Mouse (Mus musculus) midbrain, postnatal 0 days (tissue): ENCODE data around the gene Gss. TPM values are rescaled to one million over a fixed set of nuclear protein-coding genes. Genes with fewer than 3 reads are reported as not detected.
A peak's percentile ranks its signal among the peaks of the same experiment; 100 is the strongest.
"Not testable (repeated sequence)": the region's sequence is repeated elsewhere in the genome, so short reads cannot be mapped to it uniquely, and the experiment has no call there.

Experiments
- ATAC-seq: fragments of 200-750 bp; cut with Nextera tagmentation; 2 replicates; pipeline ENCODE4 v1.8.0; 2017; ENCODE audit warnings: moderate number of reproducible peaks, mild to moderate bottlenecking, moderate TSS enrichment, moderate library complexity; ENCODE audit not compliant: low FRiP score
- DNase-seq: peaks from one replicate; pipeline ENCODE4 v3.0.0-alpha.2; 2015; ENCODE audit warnings: low spot score
- H3K27ac ChIP-seq: fragments of 300-500 bp; sonication (generic); 2 replicates; pipeline ENCODE4 v1.5.1; 2014; ENCODE audit warnings: low read depth, mild to moderate bottlenecking, low read length, mixed read lengths
- H3K27me3 ChIP-seq: fragments of 300-500 bp; sonication (generic); 2 replicates; pipeline ENCODE4 v1.6.1; 2014; ENCODE audit warnings: low read length, control low read depth, mixed read lengths; ENCODE audit not compliant: insufficient read depth
- H3K36me3 ChIP-seq: fragments of 300-500 bp; sonication (generic); 2 replicates; pipeline ENCODE4 v1.6.1; 2014; ENCODE audit warnings: low read length, control low read depth, mixed read lengths; ENCODE audit not compliant: insufficient read depth
- H3K4me1 ChIP-seq: fragments of 300-500 bp; sonication (generic); 2 replicates; pipeline ENCODE4 v1.6.1; 2014; ENCODE audit warnings: mild to moderate bottlenecking, control low read depth, antibody characterized with exemption, low read length, mixed read lengths; ENCODE audit not compliant: insufficient read depth
- H3K4me2 ChIP-seq: fragments of 300-500 bp; sonication (generic); 2 replicates; pipeline ENCODE4 v1.6.1; 2014; ENCODE audit warnings: low read depth, mild to moderate bottlenecking, low read length, mixed read lengths; ENCODE audit not compliant: poor library complexity, severe bottlenecking
- H3K4me3 ChIP-seq: fragments of 300-500 bp; sonication (generic); 2 replicates; pipeline ENCODE4 v1.5.1; 2014; ENCODE audit warnings: low read depth, mild to moderate bottlenecking, low read length, moderate library complexity
- H3K9ac ChIP-seq: fragments of 300-500 bp; sonication (generic); replicated peaks from 2 replicates; pipeline ENCODE4 v1.6.1; 2014; ENCODE audit warnings: mild to moderate bottlenecking, low read length, moderate library complexity, mixed read lengths; ENCODE audit not compliant: poor library complexity, severe bottlenecking
- H3K9me3 ChIP-seq: fragments of 300-500 bp; sonication (generic); 2 replicates; pipeline ENCODE4 v1.6.1; 2016; ENCODE audit warnings: low read length, control low read depth
- CTCF ChIP-seq: IDR thresholded peaks from 2 replicates; pipeline ENCODE4 v1.5.1; 2016; ENCODE audit warnings: antibody characterized with exemption, mild to moderate bottlenecking
- WGBS: fragments of 180-500 bp; shearing (Covaris S2); extraction: QIAGEN DNeasy Blood & Tissue Kit; methylation state at CpG from one replicate; pipeline ENCODE4 v1.1.7; 2014; 5-methylcytosine and 5-hydroxymethylcytosine counted together
- polyA plus RNA-seq: library from polyadenylated mRNA; unstranded; fragments of >200 nt; fragmentation: Nextera tagmentation; extraction: Ambion mirVana; gene quantifications from 2 replicates; pipeline ENCODE4 v1.2.1, GENCODE M21; 2015
- total RNA-seq: library from RNA; depleted of rRNA; stranded (reverse); fragments of >200 nt; gene quantifications from 2 replicates; pipeline ENCODE4 v1.2.3, GENCODE M21; 2014

The Gss gene
- total and polyA plus RNA-seq, 2 experiments from 2014 or later, result 11.6 to 12.9 TPM

- no peak overlapping the region for H3K4me3 ChIP-seq
- no peak overlapping the region for H3K27ac ChIP-seq
- no peak for ATAC-seq
- peaks cover 3% of the 10 kb centered on the region; the same call in 1 of the 2 replicates for H3K4me1 ChIP-seq
- no peak for TF ChIP-seq CTCF
- 58% methylated on average over 6 of the region's 6 CpGs for WGBS
- no peaks in the 10 kb centered on the region for H3K9me3 ChIP-seq
- no peak for DNase-seq
- no peaks in the 10 kb centered on the region for H3K36me3 ChIP-seq
- no peak overlapping the region for H3K4me2 ChIP-seq
- no peaks in the 10 kb centered on the region; the same call in 1 of the 2 replicates for H3K27me3 ChIP-seq
- H3K9ac ChIP-seq, result no peak overlapping the region
Measured at GRCm38 (mm10) chr2:155616971-155617370, 24.4 kb upstream of the Gss start.

- no peak for TF ChIP-seq CTCF
- H3K9ac ChIP-seq, result no peak overlapping the region
- H3K4me1 ChIP-seq, result peaks cover 3% of the 10 kb centered on the region; the same call in 1 of the 2 replicates
- no peaks in the 10 kb centered on the region for H3K36me3 ChIP-seq
- ATAC-seq (no peak), DNase-seq (no peak)
- H3K27ac ChIP-seq, result no peak overlapping the region
- WGBS, result 73% methylated on average over 8 of the region's 8 CpGs
- H3K4me2 ChIP-seq, result peak overlapping the region; percentile 28; the same call in 1 of the 2 replicates
- H3K9me3 ChIP-seq, result no peaks in the 10 kb centered on the region
- no peak overlapping the region for H3K4me3 ChIP-seq
- no peaks in the 10 kb centered on the region for H3K27me3 ChIP-seq
Measured at GRCm38 (mm10) chr2:155613953-155614352, 21.3 kb upstream of the Gss start.

- H3K9ac ChIP-seq, result no peak overlapping the region
- TF ChIP-seq CTCF, result no peak
- peak; percentile 66 for DNase-seq
Measured at GRCm38 (mm10) chr2:155613326-155613755, 20.7 kb upstream of the Gss start.

GRCm38 (mm10) chr2:155611834-155612550, 19.4 kb upstream of the Gss start:
- no peaks in the 10 kb centered on the region for H3K9me3 ChIP-seq
- H3K4me1 ChIP-seq, result peaks cover 3% of the 10 kb centered on the region; the same call in 1 of the 2 replicates
- H3K27ac ChIP-seq, result no peak overlapping the region
- H3K4me2 ChIP-seq, result no peak overlapping the region
- no peak overlapping the region for H3K9ac ChIP-seq
- TF ChIP-seq CTCF, result no peak
- H3K36me3 ChIP-seq, result no peaks in the 10 kb centered on the region
- H3K4me3 ChIP-seq, result no peak overlapping the region
- H3K27me3 ChIP-seq, result no peaks in the 10 kb centered on the region
- 86% methylated on average over 9 of the region's 9 CpGs for WGBS
- ATAC-seq, result no peak
- DNase-seq, result no peak

More at GRCm38 (mm10) chr2:155613326-155613755, 20.7 kb upstream of the Gss start:
- no peaks in the 10 kb centered on the region for H3K36me3 ChIP-seq
- H3K4me3 ChIP-seq, result peak overlapping the region; percentile 17
- H3K27ac ChIP-seq, result no peak overlapping the region
- H3K27me3 ChIP-seq, result no peaks in the 10 kb centered on the region
- 8% methylated on average over 20 of the region's 20 CpGs for WGBS
- no peaks in the 10 kb centered on the region for H3K9me3 ChIP-seq
- H3K4me2 ChIP-seq, result peak overlapping the region; percentile 28
- ATAC-seq, result peak; percentile 79
- H3K4me1 ChIP-seq, result peaks cover 3% of the 10 kb centered on the region; the same call in 1 of the 2 replicates

GRCm38 (mm10) chr2:155610978-155611377, 18.4 kb upstream of the Gss start, which contains the start of gene Myh7b:
Gene Myh7b, plus strand, starts transcription at chr2:155611212.
- Histone ChIP-seq H3K9ac (no peak within 1 kb of the TSS), H3K36me3 (no peaks in the 10 kb centered on the region), H3K4me2 (no peak within 1 kb of the TSS), H3K27me3 (no peaks in the 10 kb centered on the region), H3K9me3 (no peaks in the 10 kb centered on the region), H3K4me1 (peaks cover 3% of the 10 kb centered on the region; the same call in 1 of the 2 replicates), H3K4me3 (no peak within 1 kb of the TSS), H3K27ac (no peak within 1 kb of the TSS)
- DNase-seq (no peak), ATAC-seq (no peak)
- WGBS, result 30% methylated on average over 4 of the region's 4 CpGs
- TF ChIP-seq CTCF, result no peak

- H3K4me1 ChIP-seq, result no peaks in the 10 kb centered on the region
- TF ChIP-seq CTCF, result no peak
- H3K27me3 ChIP-seq, result no peaks in the 10 kb centered on the region
- H3K27ac ChIP-seq, result no peak overlapping the region
- H3K4me3 ChIP-seq, result no peak overlapping the region
- ATAC-seq (no peak), DNase-seq (no peak)
- H3K4me2 ChIP-seq, result no peak overlapping the region
- H3K9me3 ChIP-seq, result no peaks in the 10 kb centered on the region
- WGBS, result 85% methylated on average over 4 of the region's 4 CpGs
- no peak overlapping the region for H3K9ac ChIP-seq
- no peaks in the 10 kb centered on the region for H3K36me3 ChIP-seq
Measured at GRCm38 (mm10) chr2:155606360-155606759, 13.8 kb upstream of the Gss start.

GRCm38 (mm10) chr2:155605236-155605589, 12.6 kb upstream of the Gss start:
- not testable (repeated sequence) for H3K4me1 ChIP-seq, H3K27me3 ChIP-seq, DNase-seq, H3K9ac ChIP-seq, H3K27ac ChIP-seq, H3K4me3 ChIP-seq, H3K9me3 ChIP-seq, H3K36me3 ChIP-seq, ATAC-seq, H3K4me2 ChIP-seq
- 77% methylated on average over 4 of the region's 4 CpGs for WGBS
